Mouse (Mus musculus) activated CD4-positive, CD25-positive, alpha-beta regulatory T cell, adult 4 months (primary cell): ENCODE results near the gene Tmem88. TPM values are rescaled to one million over a fixed set of nuclear protein-coding genes. Genes with fewer than 3 reads are reported as not detected.
"Not testable (repeated sequence)": the region's sequence is repeated elsewhere in the genome, so short reads cannot be mapped to it uniquely, and the experiment has no call there.

ENCODE experiments used
- ATAC-seq: one replicate; pipeline ENCODE4 v1.8.0; 2017
- polyA plus RNA-seq, 2 experiments: library from polyadenylated mRNA; unstranded; fragments of 100-300 nt; shearing (Covaris generic); gene quantifications; one replicate each; pipeline ENCODE4 v1.2.1; 2017

Tmem88 gene
- polyA plus RNA-seq, 2 experiments from 2014 or later = 0.22 to 0.51 TPM

DNA sequence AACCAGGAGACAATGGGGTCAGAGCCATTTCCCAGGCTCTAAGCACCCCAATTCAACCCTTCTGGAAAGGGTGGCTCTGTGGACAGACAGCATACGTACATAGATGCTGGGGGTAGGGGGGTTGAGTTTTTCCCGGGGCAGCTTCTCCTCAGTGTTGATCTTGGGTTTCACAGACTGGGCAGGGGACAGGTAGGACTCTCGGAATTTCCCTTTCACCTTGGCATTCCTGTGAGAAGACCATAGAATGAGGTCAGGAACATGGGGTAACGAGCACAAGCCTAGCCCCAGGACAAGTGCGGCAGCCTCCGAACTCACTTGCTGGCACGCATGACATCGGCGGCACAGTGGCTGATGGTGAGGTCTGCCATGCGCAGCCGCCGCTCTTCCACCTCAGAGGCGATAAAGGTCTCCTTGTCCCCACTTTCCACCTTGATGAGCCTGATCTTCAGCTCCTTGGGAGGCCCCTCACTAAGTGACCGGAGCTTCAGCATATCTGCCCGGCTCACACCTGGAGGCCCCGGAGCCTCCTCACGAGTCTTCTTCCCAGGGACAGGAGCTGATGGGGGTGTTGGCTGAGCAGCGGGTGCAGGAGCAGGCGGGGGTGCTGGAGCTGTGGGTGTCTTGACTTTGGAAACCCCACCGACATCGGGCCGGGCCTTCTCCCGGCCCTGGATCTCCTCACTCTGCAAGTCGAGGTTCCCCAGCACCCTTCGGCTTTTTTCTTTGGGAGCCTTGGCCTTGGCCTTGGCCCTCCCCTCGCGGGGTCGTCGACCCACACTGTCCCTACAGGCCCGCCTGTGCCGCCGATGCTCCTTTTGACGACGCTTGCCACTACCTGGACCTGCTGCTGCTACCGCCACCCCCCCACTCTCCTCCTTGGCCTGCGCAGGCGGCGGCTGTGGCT lies 5.9 kb upstream of the Tmem88 start:
- ATAC-seq = no peak

DNA sequence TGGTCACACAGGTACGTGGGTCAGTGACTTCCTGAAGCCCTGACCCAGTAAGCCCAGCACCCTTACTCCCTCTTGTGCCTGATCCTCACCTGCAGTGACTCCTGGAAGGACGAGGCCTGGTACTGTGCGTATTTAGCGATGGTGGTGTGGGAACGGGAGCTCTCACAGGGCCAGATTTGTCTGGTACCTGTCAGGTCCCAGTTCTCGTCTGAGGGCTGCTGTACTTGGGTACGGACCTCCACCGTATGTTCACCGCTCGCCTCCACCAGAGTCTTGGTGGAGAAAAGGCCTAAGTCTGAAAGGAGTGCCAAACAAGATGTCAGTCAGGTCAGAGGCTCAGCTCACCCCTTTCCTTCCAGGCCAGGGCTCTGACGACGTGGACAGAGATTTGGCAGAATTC lies 4.0 kb upstream of the Tmem88 start:
- ATAC-seq = no peak

DNA sequence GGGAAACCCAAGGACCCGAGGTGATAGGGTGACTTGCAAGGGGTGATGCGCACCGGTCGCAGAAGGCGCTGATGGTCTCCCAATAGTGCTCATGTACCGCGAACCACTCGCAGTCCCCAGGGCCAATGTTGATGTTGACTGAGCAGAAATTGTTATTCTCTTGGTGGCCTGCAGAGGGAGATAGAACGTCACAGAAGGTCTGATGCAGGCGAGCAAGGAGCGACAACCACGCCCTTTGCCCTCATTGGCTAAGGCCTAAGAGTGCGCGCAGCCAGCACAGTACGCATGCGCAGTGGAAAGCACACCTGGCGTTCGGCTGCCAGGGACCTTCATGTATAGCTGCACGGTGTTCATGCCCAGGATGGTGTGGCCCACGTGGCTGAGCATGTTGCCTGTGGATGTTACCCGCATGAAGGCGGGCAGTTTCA lies 3.2 kb upstream of the Tmem88 start:
- ATAC-seq = peak; percentile 81

DNA sequence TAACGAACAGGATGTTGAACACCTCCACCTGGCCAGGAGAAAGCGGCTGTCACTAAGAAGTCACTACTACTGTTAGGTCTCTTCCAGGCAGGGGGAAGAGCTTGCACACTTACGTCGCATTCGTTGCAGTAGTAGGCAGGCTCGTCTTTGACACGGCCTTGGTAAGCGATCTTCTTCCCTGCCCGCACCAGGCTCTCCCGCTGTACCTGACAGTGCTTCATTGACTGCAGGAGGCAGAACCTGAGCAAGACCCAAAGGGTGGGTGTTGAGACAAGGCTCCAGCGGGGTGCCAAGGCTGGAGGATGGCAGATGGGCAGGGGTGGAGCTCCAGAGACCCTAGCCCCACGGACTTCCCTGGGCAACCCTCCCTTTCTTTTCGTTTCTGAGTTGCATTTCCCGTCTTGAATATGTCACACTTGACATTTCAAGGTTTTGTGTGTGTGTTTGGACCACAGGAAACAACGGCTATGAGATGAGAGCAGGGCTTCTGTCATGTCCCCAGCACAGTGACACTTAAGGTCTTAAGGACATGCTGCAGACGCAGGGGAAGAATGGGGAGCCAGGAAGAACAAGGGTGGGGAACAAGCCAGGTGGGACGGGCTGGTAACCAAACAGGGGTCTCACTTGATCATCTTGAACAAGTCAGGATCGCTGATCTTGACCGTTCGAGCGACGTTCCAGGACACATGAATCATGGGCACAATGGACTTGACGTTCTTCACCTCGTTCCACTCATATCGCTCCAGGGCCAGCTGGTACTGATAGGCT lies 2.2 kb upstream of the Tmem88 start:
- ATAC-seq = no peak

- ATAC-seq = no peak
Observed at GRCm38 (mm10) chr11:69399201-69400082, 1.4 kb upstream of the Tmem88 start.

GRCm38 (mm10) chr11:69398486-69399200 lies 609 bp upstream of the Tmem88 start:
- no peak for ATAC-seq

- no peak for ATAC-seq
Observed at GRCm38 (mm10) chr11:69397581-69398057, 415 bp downstream of the Tmem88 start.

DNA sequence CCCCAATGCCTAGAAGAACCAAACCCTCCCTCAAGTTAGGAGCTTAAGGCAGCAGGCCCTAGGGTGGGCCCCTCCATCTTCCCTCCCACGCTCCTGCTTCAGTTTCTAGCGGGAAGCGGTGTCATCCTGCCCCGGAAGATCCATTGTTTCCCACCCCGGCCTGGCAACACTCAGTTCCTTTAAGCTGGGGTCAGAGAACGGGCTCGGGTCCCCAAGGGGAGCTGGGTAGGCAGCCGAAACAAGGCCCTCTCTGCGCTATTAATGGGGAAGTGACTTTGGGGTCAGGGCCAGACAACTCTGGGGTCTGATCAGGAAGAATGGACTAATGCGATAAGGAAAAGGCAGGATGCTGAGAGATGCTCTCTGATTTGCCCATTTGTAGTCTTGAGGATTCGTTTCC lies 1.3 kb downstream of the Tmem88 start:
- no peak for ATAC-seq

DNA sequence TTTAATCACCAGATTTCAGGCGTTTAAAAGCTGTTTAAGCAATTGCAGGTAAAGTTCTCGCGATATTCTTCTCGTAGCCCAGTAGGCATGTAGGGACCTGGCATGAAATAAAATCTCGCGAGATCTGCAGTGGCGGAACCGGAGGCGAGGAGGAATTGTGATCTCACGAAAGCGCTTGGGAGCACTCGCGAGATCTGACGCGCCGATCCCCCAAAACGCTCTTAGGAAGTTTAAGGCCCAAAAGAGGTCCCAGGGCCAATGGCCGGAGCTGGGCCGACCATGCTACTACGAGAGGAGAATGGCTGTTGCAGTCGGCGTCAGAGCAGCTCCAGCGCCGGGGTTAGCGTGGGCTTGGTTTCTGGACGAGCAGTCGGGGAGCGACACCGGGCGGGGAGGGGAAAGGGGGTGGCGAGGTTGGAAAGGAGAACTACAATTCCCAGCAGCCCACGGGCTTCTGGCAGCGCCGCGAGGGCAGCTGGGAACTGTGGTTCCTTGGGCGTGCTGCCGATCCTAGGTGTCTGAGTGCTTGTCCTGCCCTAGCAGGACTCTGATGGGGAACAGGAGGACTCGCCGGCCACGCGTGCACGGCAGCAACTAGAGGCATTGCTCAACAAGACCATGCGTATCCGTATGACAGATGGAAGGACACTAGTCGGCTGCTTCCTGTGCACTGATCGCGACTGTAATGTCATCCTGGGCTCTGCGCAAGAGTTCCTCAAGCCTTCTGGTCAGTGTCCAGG lies 2.2 kb downstream of the Tmem88 start:
- peak; percentile 87 for ATAC-seq

GRCm38 (mm10) chr11:69395235-69395633 lies 2.8 kb downstream of the Tmem88 start, which contains the start of the genes Naa38 and Cyb5d1:
Naa38 (plus strand) TSS chr11:69395487.
Cyb5d1 (minus strand) TSS chr11:69395631.
- ATAC-seq = peak; percentile 65

DNA sequence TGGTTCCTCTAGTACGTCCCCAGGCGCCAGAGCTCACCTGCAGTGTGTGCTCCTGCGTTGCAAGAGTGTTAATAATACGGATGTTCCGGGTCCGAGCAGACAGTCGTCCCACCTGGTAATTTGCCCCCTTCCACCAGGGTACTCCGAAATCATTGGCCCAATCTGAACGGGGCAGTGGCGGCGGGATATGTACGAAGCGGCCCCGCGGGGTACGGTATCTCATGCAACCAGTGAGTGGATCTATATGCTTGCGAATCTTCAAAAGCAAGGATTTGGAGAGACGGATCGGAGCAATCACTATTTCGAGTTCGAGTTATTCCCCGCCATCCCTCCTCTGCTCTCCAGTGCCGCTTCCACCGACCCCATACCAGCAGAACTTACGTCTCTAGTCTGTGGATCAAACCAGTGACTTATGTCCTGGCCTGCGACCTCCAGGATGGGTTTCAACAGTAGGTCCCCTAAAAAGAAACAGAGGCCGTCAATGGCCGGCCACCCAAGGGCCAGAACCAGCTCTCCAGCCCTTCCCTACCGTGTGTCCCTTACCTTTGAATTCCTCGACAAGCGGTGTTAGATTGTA lies 3.4 kb downstream of the Tmem88 start:
- ATAC-seq = not testable (repeated sequence)

- ATAC-seq = no peak
Observed at GRCm38 (mm10) chr11:69390400-69391034, 7.5 kb downstream of the Tmem88 start.

DNA sequence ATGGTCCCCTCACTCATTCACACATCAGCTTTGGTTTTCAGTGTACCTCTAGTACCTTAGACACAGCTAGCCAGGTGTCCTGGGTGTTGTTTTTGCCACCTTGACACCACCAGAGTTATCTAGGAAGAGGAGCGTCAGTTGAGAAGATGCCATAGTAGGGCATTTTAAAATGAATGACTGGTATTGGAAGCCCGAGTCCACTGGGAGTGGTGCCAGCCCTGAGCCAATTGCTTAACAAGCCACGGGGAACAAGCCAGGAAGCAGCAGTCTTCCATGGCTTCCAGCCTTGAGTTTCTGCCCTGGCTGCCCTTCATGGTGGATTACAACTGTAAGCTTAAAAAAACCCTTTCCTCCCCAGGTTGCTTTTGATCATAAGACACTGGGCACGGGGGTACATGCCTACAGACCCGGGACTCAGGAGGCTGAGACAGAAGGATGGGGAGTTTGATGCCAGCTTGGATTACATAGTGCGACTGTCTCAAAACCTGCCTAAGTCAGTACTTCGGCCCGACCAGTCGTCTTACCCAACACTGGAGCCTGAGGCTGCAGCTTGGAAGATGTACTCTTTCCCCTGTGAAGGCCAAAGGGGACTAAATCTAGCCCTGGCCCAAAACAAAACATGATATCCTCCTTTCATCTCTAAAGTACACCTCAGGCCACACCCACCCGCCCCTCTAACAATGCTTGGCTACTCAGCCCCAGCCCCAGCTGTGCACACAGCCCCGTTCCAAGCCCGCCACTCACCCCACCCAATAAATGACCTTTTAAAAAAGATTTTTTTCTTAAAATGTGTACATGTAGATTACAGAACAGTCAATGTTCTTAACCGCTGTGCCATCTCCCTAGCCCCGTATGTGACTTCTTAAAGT lies 8.3 kb downstream of the Tmem88 start:
- ATAC-seq = no peak

- no peak for ATAC-seq
Observed at GRCm38 (mm10) chr11:69388680-69389079, 9.4 kb downstream of the Tmem88 start.

DNA sequence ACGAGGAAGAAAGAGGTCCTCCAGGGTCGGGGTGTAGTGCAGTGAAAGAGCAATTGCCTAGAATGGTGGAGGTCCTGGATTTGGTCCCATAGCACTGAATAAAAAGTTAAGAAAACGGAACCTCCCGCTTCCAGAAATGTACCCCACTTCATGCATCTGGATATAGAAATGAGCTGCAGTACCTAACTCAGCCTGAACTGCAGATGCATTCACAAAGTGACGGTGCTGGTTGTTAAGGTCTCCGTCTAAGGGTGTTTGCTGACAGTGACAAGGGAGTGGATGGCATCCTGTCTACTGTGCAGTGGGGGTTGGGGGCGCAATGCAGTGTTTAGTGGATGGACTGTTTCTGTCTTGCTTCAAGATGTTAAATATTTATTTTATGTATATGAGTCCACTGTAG lies 11.3 kb downstream of the Tmem88 start:
- ATAC-seq = no peak

DNA sequence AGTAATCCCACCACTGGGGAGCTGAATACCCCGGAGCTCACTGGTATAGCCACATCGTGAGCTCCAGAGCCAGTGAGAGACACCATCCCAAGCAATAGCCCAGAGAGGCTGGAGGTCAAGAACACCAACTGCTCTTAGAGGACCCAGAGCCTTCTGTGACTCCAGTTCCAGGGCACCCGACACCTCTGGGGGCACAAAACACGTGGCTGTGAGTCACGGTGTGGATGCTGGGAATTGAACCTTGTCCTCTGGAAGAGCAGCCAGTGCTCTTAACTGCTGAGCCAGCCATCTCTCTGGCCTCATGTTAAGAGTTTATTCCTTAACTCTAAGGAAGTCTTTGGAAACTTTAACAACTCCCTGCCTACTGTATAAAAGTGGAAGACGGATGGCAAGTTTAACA lies 13.1 kb downstream of the Tmem88 start:
- no peak for ATAC-seq

GRCm38 (mm10) chr11:69382478-69383105 lies 15.4 kb downstream of the Tmem88 start:
- ATAC-seq = no peak

DNA sequence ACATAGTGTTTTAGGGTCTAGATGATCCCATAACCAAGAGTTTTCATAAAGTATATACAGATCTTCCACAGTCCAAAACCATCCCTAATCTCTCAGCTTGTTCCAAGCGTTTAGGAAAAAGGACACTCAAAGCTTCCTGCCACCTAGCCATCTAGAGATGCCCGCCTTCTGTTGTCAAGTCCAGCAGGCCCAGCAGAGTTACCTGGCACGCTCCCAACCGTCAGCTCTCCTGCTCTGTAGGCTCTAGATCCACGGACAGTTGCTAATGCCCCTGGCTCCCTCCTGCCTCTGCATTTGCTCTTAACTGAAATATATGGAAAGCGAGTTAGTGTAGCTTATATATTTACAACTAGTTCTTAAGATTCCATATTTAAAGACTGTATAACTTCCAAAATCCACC lies 16.7 kb downstream of the Tmem88 start:
- ATAC-seq = no peak

DNA sequence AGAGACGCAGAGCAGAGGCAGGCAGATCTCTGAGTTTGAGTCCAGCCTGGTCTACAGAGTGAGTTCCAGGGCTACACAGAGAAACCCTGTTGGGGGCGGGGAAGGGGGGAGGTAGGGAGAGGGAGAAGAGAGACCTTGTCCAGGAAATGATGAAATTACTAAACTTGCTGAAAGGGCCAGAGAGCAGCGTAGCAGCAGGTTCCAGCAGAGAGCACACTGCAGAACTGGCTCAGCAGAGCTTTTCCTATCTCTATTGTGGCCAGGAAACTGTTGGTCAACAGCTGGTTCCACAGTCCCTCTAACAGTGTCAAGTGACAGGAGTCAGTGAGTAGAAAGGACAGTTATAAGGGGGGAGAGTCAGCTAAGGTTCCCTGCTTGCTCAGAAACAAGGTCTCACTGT lies 18.4 kb downstream of the Tmem88 start:
- no peak for ATAC-seq
